Mouse (Mus musculus): ENCODE measurements around the gene Pld3. TPM values are rescaled to one million over a fixed set of nuclear protein-coding genes. Genes with fewer than 3 reads are reported as not detected.

The Pld3 gene
- polyA plus RNA-seq, 1 experiment = 280 TPM

DNA sequence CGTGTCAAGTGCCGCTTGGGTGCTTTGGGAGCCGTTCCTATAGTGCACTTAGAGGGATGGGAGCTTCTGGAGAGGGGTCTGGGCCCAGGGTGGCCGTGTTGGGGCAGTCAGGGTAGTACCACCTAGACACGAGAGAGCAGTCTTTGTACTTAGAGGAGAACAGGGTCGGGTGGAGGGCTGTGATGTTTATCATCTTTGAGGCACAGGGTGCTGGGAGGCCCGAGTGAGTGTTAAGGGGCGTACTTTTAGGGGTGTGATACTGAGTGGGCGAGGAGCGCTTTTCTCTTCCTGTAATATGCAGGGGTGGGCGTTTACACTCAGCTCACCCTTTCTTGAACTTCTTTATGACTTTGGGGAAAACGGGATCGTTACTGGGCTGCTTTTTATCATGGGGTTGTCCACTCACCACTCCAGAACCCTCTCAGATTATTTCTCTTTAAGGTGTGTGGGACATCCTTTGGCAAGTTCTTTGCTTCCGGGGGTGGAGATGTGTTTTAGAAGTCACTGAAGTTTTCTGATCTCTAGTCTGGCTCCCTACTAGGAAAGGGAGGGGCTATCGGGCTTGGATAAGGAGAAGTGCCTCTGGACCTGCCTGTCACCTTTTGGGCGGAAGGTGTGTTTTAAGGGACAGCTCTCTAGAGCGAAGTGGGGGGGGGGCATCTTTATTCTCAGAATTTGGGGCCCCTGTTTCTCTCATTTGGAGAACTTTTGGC is 39.4 kb upstream of the Pld3 start:
- no peak for TF ChIP-seq CTCF (IDR thresholded peaks at IDR 0.05; ENCODE audit: extremely low read depth, insufficient read depth, insufficient read length, insufficient replicate concordance)
- no peak for TF ChIP-seq POLR2A (IDR thresholded peaks at IDR 0.05; ENCODE audit: low read depth, low read length)
- H3K4me1 ChIP-seq (ENCODE audit: control insufficient read depth, insufficient read depth, insufficient read length) = peaks cover 13% of the 10 kb centered on the region; the same call in 1 of the 2 replicates
- H3K36me3 ChIP-seq (ENCODE audit: control insufficient read depth, insufficient read depth, low read length) = no peaks in the 10 kb centered on the region
- H3K27ac ChIP-seq (ENCODE audit: insufficient read depth, low read length) = peak overlapping the region; percentile 98
- H3K27me3 ChIP-seq (ENCODE audit: control insufficient read depth, insufficient read depth, low read length) = no peaks in the 10 kb centered on the region
- 4% methylated on average over 17 of the region's 17 CpGs for WGBS
- peak in 1 of 2 experiments; percentile 28 for DNase-seq (ENCODE audit: low read depth in 1 of 2, low spot score in 2 of 2)
- H3K4me3 ChIP-seq (ENCODE audit: extremely low read depth, insufficient read depth, insufficient read length) = peak overlapping the region; percentile 83

DNA sequence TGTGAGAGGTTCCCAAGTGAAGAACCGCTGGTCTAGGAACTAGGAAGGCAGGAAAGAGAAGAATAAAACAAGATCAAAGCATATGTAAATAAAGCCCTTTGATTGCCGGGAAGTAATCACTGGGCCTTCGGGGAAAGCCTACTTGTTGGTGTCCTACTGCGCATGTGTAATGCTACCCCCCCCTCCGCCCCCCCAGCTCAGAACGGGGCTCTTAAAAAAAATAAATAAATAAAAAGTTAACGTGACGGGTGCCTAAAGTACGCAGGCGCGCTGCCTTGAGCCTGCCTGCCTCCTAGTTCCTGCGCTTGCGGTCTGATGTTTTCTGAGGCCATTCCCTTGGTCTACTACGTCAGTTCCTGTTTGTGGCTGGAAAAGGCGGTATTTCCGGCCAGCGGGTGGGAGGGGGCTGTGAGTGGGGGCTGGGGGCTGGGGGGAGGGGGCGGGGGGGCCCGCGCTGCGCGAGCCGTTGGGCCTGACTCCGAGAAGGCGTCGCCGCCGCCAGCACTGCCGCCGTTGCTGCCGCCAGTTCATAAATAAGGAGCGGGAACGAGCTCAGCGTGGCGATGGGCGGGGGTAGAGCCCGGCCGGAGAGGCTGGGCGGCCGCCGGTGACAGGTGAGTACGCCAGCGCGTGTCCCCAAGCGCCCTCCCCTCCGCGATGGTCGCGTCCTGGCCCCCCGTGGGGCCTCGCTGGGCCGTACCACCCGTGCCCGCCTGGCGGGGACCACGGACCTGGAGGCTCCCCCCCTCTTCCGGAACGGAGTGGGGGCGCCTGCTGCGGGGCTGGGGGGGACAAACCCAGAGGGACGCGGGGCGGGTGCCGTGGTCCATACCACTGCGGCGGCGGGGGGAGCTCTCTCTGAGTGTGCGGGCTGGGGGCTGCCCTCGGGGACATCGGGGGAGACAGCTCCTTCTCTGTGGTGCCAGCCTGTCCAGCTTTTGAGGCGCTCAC is 38.5 kb upstream of the Pld3 start, which contains the start of gene Akt2:
Akt2 (plus strand) TSS at position 287 of the 951 bp plus-strand sequence.
- no peak for TF ChIP-seq CTCF (IDR thresholded peaks at IDR 0.05; ENCODE audit: extremely low read depth, insufficient read depth, insufficient read length, insufficient replicate concordance)
- TF ChIP-seq POLR2A (IDR thresholded peaks at IDR 0.05; ENCODE audit: low read depth, low read length) = no peak
- WGBS = 1% methylated on average over 69 of the region's 71 CpGs
- H3K4me1 ChIP-seq (ENCODE audit: control insufficient read depth, insufficient read depth, insufficient read length) = peaks cover 11% of the 10 kb centered on the region; the same call in 1 of the 2 replicates

DNA sequence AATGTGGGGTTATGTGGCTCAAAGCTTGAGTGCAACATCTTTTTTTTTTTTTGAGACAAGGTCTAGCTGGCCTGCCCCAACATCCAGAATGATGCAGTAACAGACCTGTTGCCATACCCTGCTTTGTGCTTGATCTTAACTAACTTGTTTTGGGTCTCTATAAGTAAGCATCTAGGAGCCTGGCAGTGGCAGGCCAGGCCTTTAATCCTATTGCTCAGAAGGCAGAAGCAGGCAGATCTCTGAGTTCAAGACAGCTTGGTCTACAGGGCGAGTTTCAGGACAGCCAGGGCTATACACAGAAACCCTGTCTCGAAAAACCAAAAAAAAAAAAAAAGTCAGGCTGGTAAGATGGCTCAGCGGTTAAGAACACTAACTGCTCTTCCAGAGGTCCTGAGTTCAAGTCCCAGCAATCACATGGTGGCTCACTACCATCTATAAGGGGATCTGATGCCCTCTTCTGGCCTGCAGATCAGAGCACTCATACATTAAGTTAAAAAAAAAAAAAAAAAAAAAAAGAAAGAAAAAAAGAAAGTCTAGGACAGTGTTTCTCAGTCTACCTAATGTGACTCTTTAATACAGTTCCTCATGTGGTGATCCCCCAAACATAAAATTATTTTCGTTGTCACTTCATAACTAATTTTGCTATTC is 37.7 kb upstream of the Pld3 start:
- H3K4me1 ChIP-seq (ENCODE audit: control insufficient read depth, insufficient read depth, insufficient read length) = peaks cover 6% of the 10 kb centered on the region; the same call in 1 of the 2 replicates
- TF ChIP-seq CTCF (IDR thresholded peaks at IDR 0.05; ENCODE audit: extremely low read depth, insufficient read depth, insufficient read length, insufficient replicate concordance) (no peak), POLR2A (IDR thresholded peaks at IDR 0.05; ENCODE audit: low read depth, low read length) (no peak)
- peak overlapping the region; percentile 66; the same call in 1 of the 2 replicates for H3K27ac ChIP-seq (ENCODE audit: insufficient read depth, low read length)
- WGBS = 56% methylated on average over 4 of the region's 4 CpGs
- H3K4me3 ChIP-seq (ENCODE audit: extremely low read depth, insufficient read depth, insufficient read length) = peak overlapping the region; percentile 50; the same call in 1 of the 2 replicates
- no peaks in the 10 kb centered on the region for H3K36me3 ChIP-seq (ENCODE audit: control insufficient read depth, insufficient read depth, low read length)
- DNase-seq (ENCODE audit: low read depth in 1 of 2, low spot score in 2 of 2) = peak in 1 of 2 experiments; percentile 24
- H3K27me3 ChIP-seq (ENCODE audit: control insufficient read depth, insufficient read depth, low read length) = no peaks in the 10 kb centered on the region

More for the DNA sequence above, 38.5 kb upstream of the Pld3 start, which contains the start of gene Akt2:
- H3K4me3 ChIP-seq (ENCODE audit: extremely low read depth, insufficient read depth, insufficient read length) = peak within 1 kb of the TSS; percentile 83
- H3K27ac ChIP-seq (ENCODE audit: insufficient read depth, low read length) = peak within 1 kb of the TSS; percentile 98
- peak; percentile 84 to 97 for DNase-seq (ENCODE audit: low read depth in 1 of 2, low spot score in 2 of 2)
- no peaks in the 10 kb centered on the region for H3K36me3 ChIP-seq (ENCODE audit: control insufficient read depth, insufficient read depth, low read length)
- H3K27me3 ChIP-seq (ENCODE audit: control insufficient read depth, insufficient read depth, low read length) = no peaks in the 10 kb centered on the region

DNA sequence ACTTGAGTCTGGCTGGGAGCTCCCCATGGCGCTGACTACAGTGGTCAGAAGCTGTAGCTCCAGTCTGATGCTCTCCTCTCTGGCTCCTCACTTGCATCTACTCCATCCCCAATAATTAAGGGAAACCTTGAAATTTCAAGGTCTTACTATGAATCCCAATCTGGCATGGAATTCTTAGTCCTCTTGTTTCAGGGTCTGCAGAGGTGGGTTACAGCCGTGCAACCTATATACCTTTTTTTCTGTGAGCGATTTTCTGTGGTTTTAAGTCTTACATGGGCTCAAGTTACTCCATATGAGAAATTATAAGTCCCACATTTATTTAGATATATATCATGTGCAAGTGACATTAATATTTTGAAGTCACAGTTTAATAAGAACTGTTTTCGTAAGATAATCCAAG is 37.1 kb upstream of the Pld3 start:
- Histone ChIP-seq H3K36me3 (ENCODE audit: control insufficient read depth, insufficient read depth, low read length) (no peaks in the 10 kb centered on the region), H3K4me3 (ENCODE audit: extremely low read depth, insufficient read depth, insufficient read length) (no peak overlapping the region), H3K27ac (ENCODE audit: insufficient read depth, low read length) (no peak overlapping the region), H3K27me3 (ENCODE audit: control insufficient read depth, insufficient read depth, low read length) (no peaks in the 10 kb centered on the region), H3K4me1 (ENCODE audit: control insufficient read depth, insufficient read depth, insufficient read length) (peaks cover 5% of the 10 kb centered on the region; the same call in 1 of the 2 replicates)
- 95% methylated on average over 4 of the region's 4 CpGs for WGBS
- no peak for DNase-seq (ENCODE audit: low read depth in 1 of 2, low spot score in 2 of 2)
- no peak for TF ChIP-seq CTCF (IDR thresholded peaks at IDR 0.05; ENCODE audit: extremely low read depth, insufficient read depth, insufficient read length, insufficient replicate concordance)

DNA sequence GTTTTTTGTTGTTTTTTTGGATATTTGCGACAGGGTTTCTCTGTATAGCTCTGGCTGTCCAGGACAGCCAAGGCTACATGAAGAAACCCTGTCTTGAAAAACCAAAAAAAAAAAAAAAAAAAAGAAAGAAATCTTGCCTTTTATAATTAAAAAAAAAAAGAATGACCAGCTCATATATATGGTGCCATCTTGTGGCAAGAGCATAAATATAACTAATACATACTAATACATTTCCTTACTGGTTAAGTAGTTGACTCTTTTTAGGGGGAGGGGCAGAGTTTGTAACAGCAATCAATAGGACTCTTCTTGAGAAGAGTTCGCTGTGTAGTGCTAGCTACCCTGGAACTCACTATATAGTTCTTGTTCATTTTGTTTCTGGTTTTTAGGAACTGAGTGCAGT is 34.7 kb upstream of the Pld3 start:
- 84% methylated on average over 2 of the region's 2 CpGs for WGBS
- Histone ChIP-seq H3K27ac (ENCODE audit: insufficient read depth, low read length) (no peak overlapping the region), H3K27me3 (ENCODE audit: control insufficient read depth, insufficient read depth, low read length) (no peaks in the 10 kb centered on the region), H3K36me3 (ENCODE audit: control insufficient read depth, insufficient read depth, low read length) (no peaks in the 10 kb centered on the region), H3K4me3 (ENCODE audit: extremely low read depth, insufficient read depth, insufficient read length) (no peak overlapping the region), H3K4me1 (ENCODE audit: control insufficient read depth, insufficient read depth, insufficient read length) (no peaks in the 10 kb centered on the region)
- no peak for DNase-seq (ENCODE audit: low read depth in 1 of 2, low spot score in 2 of 2)
- no peak for TF ChIP-seq POLR2A (IDR thresholded peaks at IDR 0.05; ENCODE audit: low read depth, low read length)
- TF ChIP-seq CTCF (IDR thresholded peaks at IDR 0.05; ENCODE audit: extremely low read depth, insufficient read depth, insufficient read length, insufficient replicate concordance) = no peak

DNA sequence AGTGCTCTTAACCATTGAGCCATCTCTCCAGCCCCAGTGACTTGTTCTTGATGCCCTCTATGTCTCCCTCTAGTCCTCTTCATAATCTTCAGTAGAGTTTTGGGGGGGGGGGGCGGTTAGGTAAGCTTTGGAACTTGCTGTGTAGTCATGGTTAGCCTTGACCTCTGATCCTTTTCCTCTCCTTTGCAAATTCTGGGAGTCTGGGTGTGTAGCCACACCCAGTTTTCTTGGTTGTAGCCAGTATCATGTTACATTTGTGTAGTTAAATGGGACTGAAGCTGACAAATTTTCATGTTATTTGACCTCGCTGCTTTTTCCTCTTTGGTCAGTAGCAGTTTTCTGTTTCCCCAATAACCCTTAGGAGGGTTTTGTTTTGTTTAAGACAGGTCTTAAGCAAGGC is 33.8 kb upstream of the Pld3 start:
- H3K4me3 ChIP-seq (ENCODE audit: extremely low read depth, insufficient read depth, insufficient read length) = no peak overlapping the region
- WGBS = 91% methylated on average over 2 of the region's 2 CpGs
- DNase-seq (ENCODE audit: low read depth in 1 of 2, low spot score in 2 of 2) = no peak
- peaks cover 3% of the 10 kb centered on the region; the same call in 1 of the 2 replicates for H3K36me3 ChIP-seq (ENCODE audit: control insufficient read depth, insufficient read depth, low read length)
- H3K27me3 ChIP-seq (ENCODE audit: control insufficient read depth, insufficient read depth, low read length) = no peaks in the 10 kb centered on the region
- TF ChIP-seq CTCF (IDR thresholded peaks at IDR 0.05; ENCODE audit: extremely low read depth, insufficient read depth, insufficient read length, insufficient replicate concordance) = no peak
- no peak for TF ChIP-seq POLR2A (IDR thresholded peaks at IDR 0.05; ENCODE audit: low read depth, low read length)
- H3K4me1 ChIP-seq (ENCODE audit: control insufficient read depth, insufficient read depth, insufficient read length) = no peaks in the 10 kb centered on the region
- no peak overlapping the region for H3K27ac ChIP-seq (ENCODE audit: insufficient read depth, low read length)

Data from spleen, adult 2 months (tissue).